Mouse (Mus musculus) myocyte (in vitro differentiated cells): ENCODE results near the gene Pop5. TPM values are rescaled to one million over a fixed set of nuclear protein-coding genes. Genes with fewer than 3 reads are reported as not detected.
A peak's percentile ranks its signal among the peaks of the same experiment; 100 is the strongest.

Experiments used
- H3K27me3 ChIP-seq: one replicate; pipeline ENCODE4 v1.6.1; 2011; ENCODE audit not compliant: control insufficient read depth, insufficient read depth, insufficient read length
- H3K36me3 ChIP-seq: one replicate; pipeline ENCODE4 v1.6.1; 2011; ENCODE audit not compliant: control insufficient read depth, insufficient read depth
- H3K4me2 ChIP-seq: one replicate; pipeline ENCODE4 v1.6.1; 2011; ENCODE audit warnings: low read depth, control low read depth
- H3K4me3 ChIP-seq: one replicate; pipeline ENCODE4 v1.5.1; 2011; ENCODE audit warnings: mild to moderate bottlenecking, control low read depth, moderate library complexity
- H3K79me2 ChIP-seq: one replicate; pipeline ENCODE4 v1.6.1; 2011; ENCODE audit not compliant: control insufficient read depth, insufficient read depth
- H3ac ChIP-seq: one replicate; pipeline ENCODE4 v1.6.1; 2011; ENCODE audit not compliant: control insufficient read depth, insufficient read length
- CEBPB ChIP-seq: IDR thresholded peaks from 2 replicates; pipeline ENCODE4 v1.6.1; 2011; ENCODE audit warnings: mild to moderate bottlenecking, moderate library complexity; ENCODE audit not compliant: poor library complexity, insufficient read depth, severe bottlenecking
- E2F4 ChIP-seq: IDR thresholded peaks from one replicate; pipeline ENCODE4 v1.6.1; 2011; ENCODE audit warnings: mild to moderate bottlenecking, control low read depth, moderate library complexity; ENCODE audit not compliant: insufficient read depth
- MAX ChIP-seq: IDR thresholded peaks from one replicate; pipeline ENCODE4 v1.6.1; 2011; ENCODE audit warnings: low read depth, mild to moderate bottlenecking, control low read depth
- MYOD1 ChIP-seq, 3 experiments: IDR thresholded peaks; one replicate each; pipeline ENCODE4 v1.6.1; 2011; ENCODE audit warnings: control low read depth in 2 of 3, low read depth in 2 of 3, mild to moderate bottlenecking in 2 of 3, moderate library complexity in 1 of 3; ENCODE audit not compliant: insufficient read length in 2 of 3, control insufficient read depth in 1 of 3
- MYOG ChIP-seq, 3 experiments: IDR thresholded peaks; one replicate each; pipeline ENCODE4 v1.6.1; 2011; ENCODE audit warnings: control low read depth in 2 of 3, low read depth in 2 of 3, mild to moderate bottlenecking in 2 of 3; ENCODE audit not compliant: insufficient read length in 2 of 3, control insufficient read depth in 1 of 3, insufficient read depth in 1 of 3
- POLR2A ChIP-seq: IDR thresholded peaks from one replicate; pipeline ENCODE4 v1.6.1; 2011; ENCODE audit warnings: low read depth, mild to moderate bottlenecking, control low read depth, moderate library complexity; ENCODE audit not compliant: insufficient read length
- POLR2AphosphoS2 ChIP-seq: IDR thresholded peaks from one replicate; pipeline ENCODE4 v1.6.1; 2011; ENCODE audit warnings: low read depth, control low read depth; ENCODE audit not compliant: insufficient read length
- REST ChIP-seq: IDR thresholded peaks from one replicate; pipeline ENCODE4 v1.6.1; 2011; ENCODE audit warnings: mild to moderate bottlenecking, control low read depth, moderate library complexity; ENCODE audit not compliant: insufficient read depth, insufficient read length
- SRF ChIP-seq: IDR thresholded peaks from one replicate; pipeline ENCODE4 v1.6.1; 2011; ENCODE audit warnings: low read depth; ENCODE audit not compliant: control insufficient read depth, insufficient read length
- TCF12 ChIP-seq: IDR thresholded peaks from one replicate; pipeline ENCODE4 v1.6.1; 2011; ENCODE audit warnings: mild to moderate bottlenecking, control low read depth; ENCODE audit not compliant: poor library complexity, insufficient read depth, severe bottlenecking
- TCF3 ChIP-seq: IDR thresholded peaks from one replicate; pipeline ENCODE4 v1.6.1; 2011; ENCODE audit warnings: low read depth, control low read depth; ENCODE audit not compliant: insufficient read length
- USF1 ChIP-seq: IDR thresholded peaks from one replicate; pipeline ENCODE4 v1.6.1; 2011; ENCODE audit warnings: low read depth, mild to moderate bottlenecking, control low read depth, moderate library complexity
- polyA plus RNA-seq: library from polyadenylated mRNA; unstranded; fragments of >200 nt; fragmentation: generic; extraction: Trizol; gene quantifications from one replicate; pipeline ENCODE4 v1.2.1, GENCODE M21; 2012; ENCODE audit warnings: missing spikeins

The Pop5 gene
- polyA plus RNA-seq, 1 experiment, result 82.3 TPM

- peaks cover 8% of the 10 kb centered on the region for H3K36me3 ChIP-seq
- TF ChIP-seq CEBPB, result no peak
- TF ChIP-seq MYOD1 (IDR thresholded peaks at IDR 0.05; ENCODE audit: control insufficient read depth in 1 of 3, insufficient read length in 2 of 3, low read depth in 2 of 3), result no peak
- no peak for TF ChIP-seq TCF12
- TF ChIP-seq E2F4, result no peak
- H3ac ChIP-seq, result no peak overlapping the region
- no peaks in the 10 kb centered on the region for H3K27me3 ChIP-seq
- H3K4me3 ChIP-seq, result no peak overlapping the region
- no peak overlapping the region for H3K4me2 ChIP-seq
- H3K79me2 ChIP-seq, result peaks cover 82% of the 10 kb centered on the region
Observed at GRCm38 (mm10) chr5:115262502-115263291, 27.1 kb downstream of the Pop5 start.

GRCm38 (mm10) chr5:115266340-115266739 lies 30.7 kb downstream of the Pop5 start:
- no peaks in the 10 kb centered on the region for H3K36me3 ChIP-seq
- peak overlapping the region; percentile 35 for H3K4me2 ChIP-seq
- no peaks in the 10 kb centered on the region for H3K27me3 ChIP-seq
- peaks cover 98% of the 10 kb centered on the region for H3K79me2 ChIP-seq
- TF ChIP-seq REST, result no peak
- no peak for TF ChIP-seq TCF12
- TF ChIP-seq USF1, result no peak
- TF ChIP-seq MAX, result no peak
- TF ChIP-seq POLR2A, result no peak
- no peak for TF ChIP-seq SRF
- peak in 2 of 3 experiments; percentile 25 to 61 for TF ChIP-seq MYOD1 (IDR thresholded peaks at IDR 0.05; ENCODE audit: control insufficient read depth in 1 of 3, insufficient read length in 2 of 3, low read depth in 2 of 3)
- TF ChIP-seq MYOG (IDR thresholded peaks at IDR 0.05; ENCODE audit: control insufficient read depth in 1 of 3, insufficient read depth in 1 of 3, insufficient read length in 2 of 3, low read depth in 2 of 3), result peak in 2 of 3 experiments; percentile 14 to 57
- TF ChIP-seq E2F4, result no peak
- no peak for TF ChIP-seq TCF3
- no peak for TF ChIP-seq POLR2AphosphoS2
- no peak for TF ChIP-seq CEBPB
- no peak overlapping the region for H3ac ChIP-seq
- no peak overlapping the region for H3K4me3 ChIP-seq

GRCm38 (mm10) chr5:115266787-115267468 lies 31.3 kb downstream of the Pop5 start:
- Histone ChIP-seq H3ac (no peak overlapping the region), H3K4me3 (no peak overlapping the region), H3K36me3 (no peaks in the 10 kb centered on the region), H3K27me3 (no peaks in the 10 kb centered on the region), H3K79me2 (peaks cover 98% of the 10 kb centered on the region), H3K4me2 (peak overlapping the region; percentile 35)
- TF ChIP-seq MYOD1 (IDR thresholded peaks at IDR 0.05; ENCODE audit: control insufficient read depth in 1 of 3, insufficient read length in 2 of 3, low read depth in 2 of 3) (no peak), TCF12 (no peak), MYOG (IDR thresholded peaks at IDR 0.05; ENCODE audit: control insufficient read depth in 1 of 3, insufficient read depth in 1 of 3, insufficient read length in 2 of 3, low read depth in 2 of 3) (no peak), POLR2AphosphoS2 (no peak), SRF (no peak), REST (no peak), USF1 (no peak), POLR2A (no peak), CEBPB (no peak), MAX (no peak), TCF3 (no peak), E2F4 (no peak)

GRCm38 (mm10) chr5:115267469-115268045 lies 31.9 kb downstream of the Pop5 start:
- H3K4me2 ChIP-seq, result peak overlapping the region; percentile 35
- no peaks in the 10 kb centered on the region for H3K27me3 ChIP-seq
- TF ChIP-seq E2F4 (no peak), POLR2A (no peak)
- H3ac ChIP-seq, result no peak overlapping the region
- peaks cover 98% of the 10 kb centered on the region for H3K79me2 ChIP-seq
- no peak overlapping the region for H3K4me3 ChIP-seq
- no peaks in the 10 kb centered on the region for H3K36me3 ChIP-seq

- Histone ChIP-seq H3ac (no peak overlapping the region), H3K4me2 (peak overlapping the region; percentile 98), H3K36me3 (no peaks in the 10 kb centered on the region), H3K27me3 (no peaks in the 10 kb centered on the region), H3K4me3 (no peak overlapping the region), H3K79me2 (peaks cover 91% of the 10 kb centered on the region)
- no peak for TF ChIP-seq MAX
- TF ChIP-seq SRF, result no peak
- no peak for TF ChIP-seq USF1
- no peak for TF ChIP-seq REST
- no peak for TF ChIP-seq POLR2AphosphoS2
- TF ChIP-seq TCF3, result no peak
- no peak for TF ChIP-seq CEBPB
- no peak for TF ChIP-seq TCF12
- no peak for TF ChIP-seq POLR2A
- no peak for TF ChIP-seq E2F4
- no peak for TF ChIP-seq MYOG (IDR thresholded peaks at IDR 0.05; ENCODE audit: control insufficient read depth in 1 of 3, insufficient read depth in 1 of 3, insufficient read length in 2 of 3, low read depth in 2 of 3)
- TF ChIP-seq MYOD1 (IDR thresholded peaks at IDR 0.05; ENCODE audit: control insufficient read depth in 1 of 3, insufficient read length in 2 of 3, low read depth in 2 of 3), result no peak
Observed at GRCm38 (mm10) chr5:115268266-115268665, 32.6 kb downstream of the Pop5 start.
